Mouse (Mus musculus) induced T-regulatory cell, adult 2 months (primary cell): ENCODE results near the gene Gm11011.
"Not testable (repeated sequence)": the region's sequence is repeated elsewhere in the genome, so short reads cannot be mapped to it uniquely, and the experiment has no call there.

Experiments used
- DNase-seq: peaks from one replicate; pipeline ENCODE4 v3.0.0-alpha.2; 2012; ENCODE audit warnings: low read depth

Gene Gm11011

GRCm38 (mm10) chr2:169587645-169588044, at the start of gene Gm11011:
Gene Gm11011, minus strand, starts transcription at chr2:169587745.
- DNase-seq: not testable (repeated sequence)

GRCm38 (mm10) chr2:169636414-169636813, 48.9 kb upstream of the Gm11011 start:
- no peak for DNase-seq

DNA sequence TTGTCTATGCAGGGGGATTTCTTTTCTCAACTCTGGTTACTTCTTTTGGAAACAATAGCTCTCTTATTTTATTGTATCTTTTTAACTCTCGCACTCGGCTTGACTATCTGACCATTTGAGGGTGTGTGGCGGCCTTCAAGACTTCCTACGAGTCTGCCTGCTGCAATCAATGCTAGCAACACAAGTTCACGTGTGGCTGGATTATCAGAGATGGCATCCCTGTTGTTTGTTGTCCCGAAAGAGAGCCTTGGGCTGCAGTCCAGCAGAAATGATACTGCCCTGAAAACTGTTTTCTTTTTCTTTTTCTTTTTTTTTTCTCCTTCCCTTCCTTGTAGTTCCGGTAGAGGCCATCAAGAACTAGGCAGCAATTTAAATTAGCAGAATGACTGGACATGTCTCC, 47.9 kb upstream of the Gm11011 start:
- no peak for DNase-seq

DNA sequence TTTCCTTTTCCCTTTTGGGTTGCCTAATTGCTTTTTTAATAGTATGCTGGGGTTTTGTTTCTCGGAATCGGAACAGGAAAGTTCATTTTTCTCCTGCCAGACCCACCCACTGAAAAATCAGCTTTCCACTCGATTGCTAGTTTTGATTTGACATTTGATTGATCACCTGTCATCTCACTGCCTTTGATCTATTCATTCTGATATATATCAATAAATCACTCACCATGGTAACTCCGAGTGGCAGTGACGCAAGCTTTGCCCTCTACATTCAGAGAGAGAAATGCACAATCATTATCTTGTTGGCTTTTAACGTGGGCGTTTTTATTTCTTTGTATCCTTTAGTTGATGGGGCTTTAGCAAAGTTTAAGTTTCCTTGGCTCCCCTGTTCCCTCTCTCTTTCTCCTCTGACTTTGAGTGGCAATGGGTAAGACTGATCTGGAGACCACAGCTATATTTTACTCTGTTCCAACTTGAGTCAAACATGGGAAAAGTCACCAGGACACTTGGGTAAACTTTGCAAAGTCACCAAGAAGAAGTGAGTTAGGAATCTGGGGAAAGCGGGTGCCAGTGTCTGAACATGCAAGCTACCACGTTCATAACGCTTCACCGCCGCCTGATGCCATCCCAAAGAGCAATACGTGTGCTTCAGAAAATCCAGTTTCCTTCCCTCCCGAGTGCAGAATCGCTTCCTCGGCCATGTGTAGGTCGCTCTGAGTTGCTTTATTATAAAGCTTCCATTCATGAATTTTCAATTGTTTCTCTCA, 47.3 kb upstream of the Gm11011 start:
- peak; percentile 39 for DNase-seq

GRCm38 (mm10) chr2:169633491-169634289, 46.1 kb upstream of the Gm11011 start:
- DNase-seq: peak; percentile 23

- DNase-seq: peak; percentile 22
Measured at GRCm38 (mm10) chr2:169632338-169633151, 45.0 kb upstream of the Gm11011 start, which contains the start of gene Tshz2. Gene Tshz2, plus strand, starts transcription at chr2:169633013.

GRCm38 (mm10) chr2:169630070-169630469, 42.5 kb upstream of the Gm11011 start:
- no peak for DNase-seq

GRCm38 (mm10) chr2:169621201-169621710, 33.7 kb upstream of the Gm11011 start:
- no peak for DNase-seq

DNA sequence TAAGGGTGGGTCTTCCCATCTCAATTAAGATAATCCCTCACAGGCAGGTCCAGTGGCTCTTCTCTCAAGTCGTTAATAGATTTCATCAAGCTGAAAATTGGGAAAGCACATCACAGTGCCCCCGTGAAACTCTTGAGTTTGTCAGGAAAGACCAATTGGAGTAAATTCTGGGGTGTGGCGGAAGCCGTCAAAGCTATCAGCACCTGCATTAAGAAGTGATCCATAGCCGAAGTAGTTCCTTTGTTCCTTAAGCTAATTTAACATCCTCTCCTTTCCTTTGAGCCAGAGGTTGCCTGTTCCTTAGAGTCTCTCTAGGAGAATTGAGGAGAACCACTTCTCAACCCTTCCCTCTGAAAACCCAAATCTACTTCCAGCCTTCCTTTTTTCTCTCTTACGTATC, 28.5 kb upstream of the Gm11011 start:
- no peak for DNase-seq

- no peak for DNase-seq
Measured at GRCm38 (mm10) chr2:169614683-169615082, 27.1 kb upstream of the Gm11011 start.

DNA sequence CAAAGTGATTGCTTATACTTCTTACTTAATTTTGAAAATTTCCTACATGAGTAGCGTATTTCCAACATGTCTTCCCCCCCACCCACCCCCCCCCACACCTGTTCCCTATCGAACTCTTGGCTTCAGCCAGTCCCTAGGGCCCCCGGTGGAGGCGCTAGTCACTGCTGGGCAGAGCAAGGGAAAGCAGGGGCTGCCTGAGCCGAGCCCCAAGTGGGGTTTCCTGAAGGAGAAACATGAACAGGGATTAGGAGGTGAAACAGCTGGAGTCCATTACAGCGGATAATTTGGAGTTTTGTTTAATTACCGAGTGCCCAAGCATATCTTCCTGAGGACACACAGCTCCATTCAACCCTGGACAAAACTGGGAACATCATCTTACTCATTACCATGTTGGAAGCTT, 24.0 kb upstream of the Gm11011 start:
- DNase-seq: no peak

- DNase-seq: no peak
Measured at GRCm38 (mm10) chr2:169610882-169611281, 23.3 kb upstream of the Gm11011 start.

- DNase-seq: no peak
Measured at GRCm38 (mm10) chr2:169609956-169610355, 22.4 kb upstream of the Gm11011 start.

DNA sequence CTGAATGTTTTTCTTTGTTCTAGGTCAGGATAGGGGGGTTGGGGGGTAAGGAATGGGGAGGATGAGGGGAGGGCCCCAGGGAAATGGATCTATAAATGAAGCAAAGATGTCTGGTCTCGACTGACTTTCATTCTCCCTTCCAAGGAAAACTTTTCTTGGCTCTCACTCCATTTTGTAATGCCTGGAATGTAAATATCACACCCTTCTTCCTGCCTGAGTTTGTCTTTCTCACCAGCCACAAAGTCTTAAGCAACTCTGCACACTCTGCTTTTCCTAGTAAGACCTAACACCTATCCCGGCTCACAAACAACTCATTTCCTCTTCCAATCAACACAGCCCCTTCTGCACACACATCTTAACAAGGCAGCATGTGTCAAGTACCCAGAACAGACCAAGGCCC, 20.2 kb upstream of the Gm11011 start:
- DNase-seq: no peak

GRCm38 (mm10) chr2:169606901-169607678, 19.5 kb upstream of the Gm11011 start:
- DNase-seq: no peak

GRCm38 (mm10) chr2:169600163-169600562, 12.6 kb upstream of the Gm11011 start:
- DNase-seq: no peak

- DNase-seq: no peak
Measured at GRCm38 (mm10) chr2:169599591-169599990, 12.0 kb upstream of the Gm11011 start.

GRCm38 (mm10) chr2:169597971-169598370, 10.4 kb upstream of the Gm11011 start:
- DNase-seq: no peak

DNA sequence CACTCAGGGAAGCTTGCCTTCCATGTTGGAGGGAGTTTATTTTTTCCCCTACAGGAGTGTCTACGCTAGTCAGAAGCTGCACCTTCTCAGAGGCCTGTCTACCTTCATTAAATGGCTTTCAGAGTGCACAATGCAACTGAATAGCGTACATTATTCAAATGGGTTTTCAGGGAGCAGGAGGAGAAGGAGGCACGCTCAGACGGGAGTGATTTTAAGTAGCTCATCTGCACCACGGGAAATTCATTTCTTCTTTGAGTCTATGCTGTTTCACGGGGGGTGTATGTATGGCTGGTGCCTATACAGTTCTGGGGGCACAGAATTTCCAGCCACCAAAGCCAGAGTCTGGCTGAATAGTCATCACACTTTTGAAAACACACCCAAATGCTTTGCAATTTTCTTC, 9.8 kb upstream of the Gm11011 start:
- no peak for DNase-seq

DNA sequence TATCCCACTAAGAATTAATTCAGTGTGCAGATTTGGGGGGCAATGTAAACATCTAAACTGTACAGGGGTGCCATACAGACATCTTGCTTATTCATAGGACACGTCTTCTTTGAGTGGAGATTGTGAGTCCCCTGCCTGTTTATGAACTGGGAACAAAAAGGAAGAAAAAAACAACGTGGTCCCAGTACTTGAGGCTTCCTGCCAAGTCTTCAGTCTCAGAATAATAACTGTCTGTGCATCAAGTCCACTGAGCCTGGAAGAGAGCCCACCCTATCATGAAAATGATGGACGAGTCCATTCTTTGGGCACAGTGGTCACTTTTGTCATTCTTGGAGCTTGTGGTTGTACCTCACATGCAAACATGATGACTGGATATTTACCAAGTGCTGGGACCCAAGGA, 6.2 kb upstream of the Gm11011 start:
- DNase-seq: no peak

DNA sequence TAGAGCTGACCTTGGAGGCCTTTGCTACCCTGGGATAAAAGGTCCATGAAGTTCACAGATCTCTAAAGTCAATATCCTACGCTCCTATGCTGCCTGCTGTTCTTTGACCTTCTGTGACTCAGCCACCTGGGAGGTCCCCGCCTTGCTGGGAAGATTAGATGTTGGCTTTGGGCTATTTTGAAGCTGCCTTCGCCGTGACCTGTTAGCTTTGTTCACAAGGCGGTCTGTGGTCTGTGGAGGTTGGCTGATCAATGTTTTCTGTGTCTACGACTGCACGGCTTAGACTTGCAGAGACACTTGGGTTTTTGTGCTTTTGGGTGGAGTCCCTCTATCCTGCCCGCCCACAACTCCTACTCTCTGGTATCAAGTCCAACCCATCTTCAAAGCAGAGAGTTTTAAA, 2.9 kb upstream of the Gm11011 start:
- DNase-seq: peak; percentile 62
